Mouse (Mus musculus) midbrain, embryonic 13.5 days (tissue): ENCODE results near the gene Mark3. TPM values are rescaled to one million over a fixed set of nuclear protein-coding genes. Genes with fewer than 3 reads are reported as not detected.
A peak's percentile ranks its signal among the peaks of the same experiment; 100 is the strongest.

Source experiments
- ATAC-seq: fragments of 200-750 bp; cut with Nextera tagmentation; 2 replicates; pipeline ENCODE4 v1.8.0; 2017; ENCODE audit warnings: mild to moderate bottlenecking, moderate TSS enrichment, moderate library complexity
- H3K27ac ChIP-seq: fragments of 300-500 bp; sonication (generic); 2 replicates; pipeline ENCODE4 v1.5.1; 2015; ENCODE audit warnings: inconsistent platforms, mild to moderate bottlenecking, moderate library complexity
- H3K27me3 ChIP-seq: fragments of 300-500 bp; sonication (generic); 2 replicates; pipeline ENCODE4 v1.6.1; 2015; ENCODE audit warnings: mild to moderate bottlenecking, inconsistent platforms
- H3K36me3 ChIP-seq: fragments of 300-500 bp; sonication (generic); 2 replicates; pipeline ENCODE4 v1.6.1; 2015; ENCODE audit warnings: mild to moderate bottlenecking, inconsistent platforms
- H3K4me1 ChIP-seq: fragments of 300-500 bp; sonication (generic); replicated peaks from 2 replicates; pipeline ENCODE4 v1.6.1; 2015; ENCODE audit warnings: inconsistent platforms
- H3K4me2 ChIP-seq: fragments of 300-500 bp; sonication (generic); replicated peaks from 2 replicates; pipeline ENCODE4 v1.6.1; 2015; ENCODE audit warnings: moderate library complexity, mild to moderate bottlenecking, inconsistent platforms
- H3K4me3 ChIP-seq: fragments of 300-500 bp; sonication (generic); replicated peaks from 2 replicates; pipeline ENCODE4 v1.5.1; 2015; ENCODE audit warnings: mild to moderate bottlenecking, inconsistent platforms
- H3K9ac ChIP-seq: fragments of 300-500 bp; sonication (generic); replicated peaks from 2 replicates; pipeline ENCODE4 v1.6.1; 2015; ENCODE audit warnings: mild to moderate bottlenecking, inconsistent platforms
- H3K9me3 ChIP-seq: fragments of 300-500 bp; sonication (generic); 2 replicates; pipeline ENCODE4 v1.6.1; 2016; ENCODE audit warnings: mild to moderate bottlenecking, inconsistent platforms
- WGBS: fragments of 180-500 bp; shearing (Covaris S2); methylation state at CpG from one replicate; pipeline ENCODE4 v1.1.7; 2015; 5-methylcytosine and 5-hydroxymethylcytosine counted together
- polyA plus RNA-seq: library from polyadenylated mRNA; unstranded; fragments of >200 nt; fragmentation: Nextera tagmentation; extraction: Ambion mirVana; gene quantifications from 2 replicates; pipeline ENCODE4 v1.2.1, GENCODE M21; 2015

Mark3 gene
- 49.2 and 57.2 TPM in 2 replicates for polyA plus RNA-seq

GRCm38 (mm10) chr12:111574074-111574886 is at the start of gene Mark3:
Mark3 (plus strand) TSS chr12:111574523.
- ATAC-seq: peak; percentile 99
- Histone ChIP-seq H3K36me3 (0 out of 2 replicates have a peak, but pooled peaks cover 4% of the 10 kb centered on the region), H3K27me3 (no peaks in the 10 kb centered on the region), H3K9ac (peak within 1 kb of the TSS; percentile 99), H3K4me2 (peak within 1 kb of the TSS; percentile 83), H3K27ac (peak within 1 kb of the TSS; percentile 98), H3K9me3 (no peaks in the 10 kb centered on the region), H3K4me3 (peak within 1 kb of the TSS; percentile 100), H3K4me1 (peaks cover 33% of the 10 kb centered on the region)
- WGBS: under 1% methylated on average over 65 of the region's 75 CpGs

GRCm38 (mm10) chr12:111524883-111525282 is 49.4 kb upstream of the Mark3 start:
- Histone ChIP-seq H3K4me3 (no peak overlapping the region), H3K4me1 (no peaks in the 10 kb centered on the region), H3K27ac (no peak overlapping the region), H3K4me2 (no peak overlapping the region), H3K27me3 (no peaks in the 10 kb centered on the region), H3K9me3 (peaks cover 6% of the 10 kb centered on the region), H3K36me3 (no peaks in the 10 kb centered on the region), H3K9ac (no peak overlapping the region)
- no peak for ATAC-seq
- WGBS: 95% methylated on average over 3 of the region's 3 CpGs

DNA sequence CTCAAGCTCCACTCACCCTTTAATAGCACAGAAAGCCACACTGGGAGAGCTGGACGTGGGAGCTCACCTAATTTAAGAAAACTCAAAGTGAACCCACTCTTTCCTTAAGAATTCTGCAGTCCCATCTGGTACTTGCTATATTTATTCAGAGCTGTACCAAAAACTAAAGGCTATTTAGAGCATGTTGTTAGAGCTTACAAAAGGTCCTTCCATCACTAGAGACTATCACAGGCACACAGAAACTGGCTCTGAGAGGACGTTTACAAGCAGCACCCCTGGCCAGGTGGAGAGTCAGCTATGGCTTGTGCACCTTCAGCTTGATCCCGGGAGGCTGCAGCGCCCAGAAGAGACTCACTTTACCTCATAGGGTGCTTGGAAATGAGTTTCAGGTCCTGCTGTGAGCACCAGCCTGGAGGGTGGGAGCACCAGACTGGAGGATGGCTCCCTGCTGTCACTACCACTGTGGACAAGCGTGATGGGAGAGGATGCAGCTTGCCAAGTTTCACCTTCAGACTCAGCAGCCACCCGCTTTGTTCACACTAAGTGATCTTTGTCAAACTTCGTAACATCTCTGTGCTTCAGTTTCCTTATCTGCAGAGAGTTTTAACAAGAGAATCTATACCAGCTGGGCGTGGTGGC is 46.6 kb upstream of the Mark3 start:
- whole genome bisulfite sequencing: 64% methylated on average over 8 of the region's 8 CpGs
- H3K27me3 ChIP-seq: no peaks in the 10 kb centered on the region
- ATAC-seq: no peak

GRCm38 (mm10) chr12:111529192-111529591 is 45.1 kb upstream of the Mark3 start:
- H3K9ac ChIP-seq: no peak overlapping the region
- 15% methylated on average over 8 of the region's 8 CpGs for WGBS
- ATAC-seq: no peak
- no peaks in the 10 kb centered on the region for H3K9me3 ChIP-seq
- no peaks in the 10 kb centered on the region for H3K4me1 ChIP-seq
- no peak overlapping the region for H3K27ac ChIP-seq
- H3K36me3 ChIP-seq: no peaks in the 10 kb centered on the region
- H3K27me3 ChIP-seq: no peaks in the 10 kb centered on the region
- no peak overlapping the region for H3K4me3 ChIP-seq
- no peak overlapping the region for H3K4me2 ChIP-seq

More for the DNA sequence above, 46.6 kb upstream of the Mark3 start:
- Histone ChIP-seq H3K36me3 (no peaks in the 10 kb centered on the region), H3K4me2 (no peak overlapping the region), H3K9me3 (no peaks in the 10 kb centered on the region), H3K27ac (no peak overlapping the region), H3K4me1 (no peaks in the 10 kb centered on the region), H3K4me3 (no peak overlapping the region), H3K9ac (no peak overlapping the region)

GRCm38 (mm10) chr12:111533096-111533794 is 41.1 kb upstream of the Mark3 start:
- 70% methylated on average over 11 of the region's 11 CpGs for WGBS
- ATAC-seq: no peak
- Histone ChIP-seq H3K27me3 (no peaks in the 10 kb centered on the region), H3K4me1 (peaks cover 11% of the 10 kb centered on the region), H3K4me3 (no peak overlapping the region), H3K9ac (no peak overlapping the region), H3K36me3 (no peaks in the 10 kb centered on the region), H3K9me3 (no peaks in the 10 kb centered on the region), H3K27ac (no peak overlapping the region), H3K4me2 (no peak overlapping the region)

GRCm38 (mm10) chr12:111535281-111535680 is 39.0 kb upstream of the Mark3 start:
- Histone ChIP-seq H3K9me3 (no peaks in the 10 kb centered on the region), H3K4me1 (peaks cover 24% of the 10 kb centered on the region), H3K9ac (no peak overlapping the region), H3K27me3 (no peaks in the 10 kb centered on the region), H3K27ac (no peak overlapping the region), H3K4me3 (no peak overlapping the region), H3K4me2 (no peak overlapping the region), H3K36me3 (peaks cover 10% of the 10 kb centered on the region)
- WGBS: 70% methylated on average over 6 of the region's 6 CpGs
- ATAC-seq: no peak

DNA sequence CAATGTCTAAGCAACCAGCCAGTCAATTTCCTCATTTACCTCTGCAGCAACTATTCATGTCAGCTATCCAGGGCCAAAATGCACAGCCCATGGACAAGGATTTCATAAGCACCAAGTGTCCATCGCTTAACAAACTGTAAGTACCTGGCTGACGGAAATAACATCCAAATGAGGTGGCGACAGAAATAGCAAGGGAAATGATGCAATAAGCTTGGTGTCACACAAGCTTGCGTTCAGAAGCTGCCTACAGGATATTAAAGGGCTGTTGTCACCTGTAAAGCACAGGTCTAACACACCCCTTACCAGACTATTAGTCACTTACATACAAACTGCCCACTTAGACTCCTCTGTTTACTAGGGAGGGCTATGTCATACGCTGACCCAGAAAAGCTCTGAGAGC is 38.6 kb upstream of the Mark3 start:
- Histone ChIP-seq H3K27me3 (no peaks in the 10 kb centered on the region), H3K9me3 (no peaks in the 10 kb centered on the region), H3K4me3 (no peak overlapping the region), H3K36me3 (peaks cover 15% of the 10 kb centered on the region), H3K4me1 (peaks cover 29% of the 10 kb centered on the region), H3K27ac (no peak overlapping the region), H3K9ac (no peak overlapping the region), H3K4me2 (no peak overlapping the region)
- WGBS: 93% methylated on average over 5 of the region's 5 CpGs
- no peak for ATAC-seq

- Histone ChIP-seq H3K4me1 (peaks cover 37% of the 10 kb centered on the region), H3K27me3 (no peaks in the 10 kb centered on the region), H3K36me3 (peaks cover 25% of the 10 kb centered on the region), H3K4me2 (peak overlapping the region; percentile 67), H3K27ac (peak overlapping the region; percentile 97; the same call in 1 of the 2 replicates), H3K4me3 (peak overlapping the region; percentile 98), H3K9me3 (no peaks in the 10 kb centered on the region), H3K9ac (peak overlapping the region; percentile 89)
- WGBS: 32% methylated on average over 4 of the region's 4 CpGs
- ATAC-seq: no peak
These were observed 37.6 kb upstream of the Mark3 start for GRCm38 (mm10) chr12:111536746-111537145.

DNA sequence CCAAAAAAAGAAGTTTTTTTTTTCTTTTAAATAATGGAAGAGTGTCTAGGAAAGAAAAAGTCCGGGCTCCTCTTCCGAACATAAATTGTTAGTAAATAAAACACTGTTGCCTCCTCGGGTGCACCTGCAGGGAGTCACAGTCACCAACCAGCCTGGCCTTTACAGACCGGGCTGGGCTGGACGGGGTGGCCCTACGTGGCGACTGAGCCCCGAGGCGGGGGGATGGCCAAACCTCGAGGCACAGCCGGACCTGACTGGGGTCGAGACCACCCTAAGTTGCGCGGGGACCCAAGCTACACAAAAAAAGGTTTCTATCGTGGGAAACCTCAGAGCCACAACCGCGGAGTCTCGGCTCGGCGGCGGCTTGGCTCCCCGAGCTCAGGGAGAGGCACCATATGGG is 37.0 kb upstream of the Mark3 start:
- Histone ChIP-seq H3K36me3 (peaks cover 31% of the 10 kb centered on the region), H3K9ac (peak overlapping the region; percentile 89), H3K27ac (peak overlapping the region; percentile 97), H3K27me3 (no peaks in the 10 kb centered on the region), H3K4me2 (peak overlapping the region; percentile 67), H3K4me1 (peaks cover 37% of the 10 kb centered on the region), H3K4me3 (peak overlapping the region; percentile 98), H3K9me3 (no peaks in the 10 kb centered on the region)
- peak; percentile 63 for ATAC-seq
- whole genome bisulfite sequencing: under 1% methylated on average over 22 of the region's 22 CpGs

GRCm38 (mm10) chr12:111537796-111538291 is 36.5 kb upstream of the Mark3 start, which contains the start of gene Eif5:
Eif5 (plus strand) TSS chr12:111538016.
- H3K36me3 ChIP-seq: peaks cover 36% of the 10 kb centered on the region
- peaks cover 37% of the 10 kb centered on the region for H3K4me1 ChIP-seq
- ATAC-seq: peak; percentile 100
- no peaks in the 10 kb centered on the region for H3K9me3 ChIP-seq
- peak within 1 kb of the TSS; percentile 92 for H3K9ac ChIP-seq
- H3K27me3 ChIP-seq: no peaks in the 10 kb centered on the region
- H3K4me2 ChIP-seq: peak within 1 kb of the TSS; percentile 85
- H3K4me3 ChIP-seq: peak within 1 kb of the TSS; percentile 98
- WGBS: 0% methylated on average over 41 of the region's 47 CpGs
- peak within 1 kb of the TSS; percentile 97 for H3K27ac ChIP-seq

- Histone ChIP-seq H3K9me3 (no peaks in the 10 kb centered on the region), H3K9ac (peak overlapping the region; percentile 92), H3K4me3 (peak overlapping the region; percentile 98), H3K4me2 (peak overlapping the region; percentile 85), H3K36me3 (peaks cover 42% of the 10 kb centered on the region), H3K27ac (peak overlapping the region; percentile 97), H3K27me3 (no peaks in the 10 kb centered on the region), H3K4me1 (peaks cover 37% of the 10 kb centered on the region)
- ATAC-seq: peak; percentile 24
- 0% methylated on average over 74 of the region's 111 CpGs for WGBS
These were observed 35.9 kb upstream of the Mark3 start for GRCm38 (mm10) chr12:111538292-111539040.
